Mouse (Mus musculus): ENCODE measurements around the gene Polr3h.

Gene Polr3h

GRCm38 (mm10) chr15:81860471-81861135 is 65.4 kb downstream of the Polr3h start:
- peak; percentile 68 to 70 for DNase-seq

GRCm38 (mm10) chr15:81859330-81860255 is 66.4 kb downstream of the Polr3h start:
- peak; percentile 93 to 96 for DNase-seq

- DNase-seq: peak; percentile 76 to 82
Measured at GRCm38 (mm10) chr15:81858517-81859329, 67.3 kb downstream of the Polr3h start, which contains the start of gene Tob2. Tob2 (minus strand) TSS chr15:81858796.

- peak; percentile 95 to 96 for DNase-seq
Measured at GRCm38 (mm10) chr15:81858138-81858516, 67.9 kb downstream of the Polr3h start.

GRCm38 (mm10) chr15:81857724-81858116 is 68.3 kb downstream of the Polr3h start:
- no peak for DNase-seq

- peak; percentile 52 to 55 for DNase-seq
Measured at GRCm38 (mm10) chr15:81856938-81857723, 68.9 kb downstream of the Polr3h start.

GRCm38 (mm10) chr15:81856030-81856790 is 69.8 kb downstream of the Polr3h start:
- DNase-seq: peak; percentile 88 to 93

- DNase-seq: no peak
Measured at GRCm38 (mm10) chr15:81853081-81853480, 73.0 kb downstream of the Polr3h start.

GRCm38 (mm10) chr15:81852411-81853000 is 73.5 kb downstream of the Polr3h start:
- DNase-seq: peak; percentile 21 to 40

GRCm38 (mm10) chr15:81851375-81851774 is 74.7 kb downstream of the Polr3h start:
- DNase-seq: no peak

- DNase-seq: no peak
Measured at GRCm38 (mm10) chr15:81850718-81851117, 75.3 kb downstream of the Polr3h start.

- peak in 1 of 2 experiments; percentile 28 for DNase-seq
Measured at GRCm38 (mm10) chr15:81849104-81849503, 76.9 kb downstream of the Polr3h start.

- peak; percentile 75 to 78 for DNase-seq
Measured at GRCm38 (mm10) chr15:81848301-81848700, 77.7 kb downstream of the Polr3h start.

GRCm38 (mm10) chr15:81847861-81848260 is 78.2 kb downstream of the Polr3h start:
- DNase-seq: no peak

- DNase-seq: no peak
Measured at GRCm38 (mm10) chr15:81847161-81847560, 78.9 kb downstream of the Polr3h start.

GRCm38 (mm10) chr15:81846755-81847154 is 79.3 kb downstream of the Polr3h start:
- no peak for DNase-seq

GRCm38 (mm10) chr15:81845724-81846123 is 80.3 kb downstream of the Polr3h start:
- DNase-seq: no peak

- DNase-seq: no peak
Measured at GRCm38 (mm10) chr15:81845033-81845625, 80.9 kb downstream of the Polr3h start.

- no peak for DNase-seq
Measured at GRCm38 (mm10) chr15:81842275-81842674, 83.8 kb downstream of the Polr3h start.

- DNase-seq: no peak
Measured at GRCm38 (mm10) chr15:81840306-81840705, 85.7 kb downstream of the Polr3h start.

All from cerebellum, postnatal 10 days (tissue).